Mouse (Mus musculus) liver, embryonic 15.5 days (tissue): ENCODE data around the gene Tmem230. TPM values are rescaled to one million over a fixed set of nuclear protein-coding genes. Genes with fewer than 3 reads are reported as not detected.

Experiments used
- ATAC-seq: fragments of 200-750 bp; cut with Nextera tagmentation; 2 replicates; pipeline ENCODE4 v1.8.0; 2017; ENCODE audit warnings: moderate number of reproducible peaks, mild to moderate bottlenecking, moderate library complexity; ENCODE audit not compliant: insufficient read depth
- H3K27ac ChIP-seq: fragments of 300-500 bp; sonication (generic); replicated peaks from 2 replicates; pipeline ENCODE4 v1.5.1; 2015; ENCODE audit warnings: mild to moderate bottlenecking, inconsistent platforms
- H3K27me3 ChIP-seq: fragments of 300-500 bp; sonication (generic); 2 replicates; pipeline ENCODE4 v1.6.1; 2015; ENCODE audit warnings: mild to moderate bottlenecking, inconsistent platforms
- H3K36me3 ChIP-seq: fragments of 300-500 bp; sonication (generic); replicated peaks from 2 replicates; pipeline ENCODE4 v1.6.1; 2015; ENCODE audit warnings: moderate library complexity, mild to moderate bottlenecking, inconsistent platforms
- H3K4me1 ChIP-seq: fragments of 300-500 bp; sonication (generic); replicated peaks from 2 replicates; pipeline ENCODE4 v1.6.1; 2015; ENCODE audit warnings: inconsistent platforms
- H3K4me2 ChIP-seq: fragments of 300-500 bp; sonication (generic); 2 replicates; pipeline ENCODE4 v1.6.1; 2015; ENCODE audit warnings: moderate library complexity, mild to moderate bottlenecking, inconsistent platforms
- H3K4me3 ChIP-seq: fragments of 300-500 bp; sonication (generic); replicated peaks from 2 replicates; pipeline ENCODE4 v1.5.1; 2015; ENCODE audit warnings: mild to moderate bottlenecking, inconsistent platforms
- H3K9ac ChIP-seq: fragments of 300-500 bp; sonication (generic); 2 replicates; pipeline ENCODE4 v1.6.1; 2015; ENCODE audit warnings: moderate library complexity, mild to moderate bottlenecking, inconsistent platforms
- H3K9me3 ChIP-seq: fragments of 300-500 bp; sonication (generic); replicated peaks from 2 replicates; pipeline ENCODE4 v1.6.1; 2016; ENCODE audit warnings: inconsistent platforms
- WGBS: fragments of 180-500 bp; shearing (Covaris S2); methylation state at CpG from one replicate; pipeline ENCODE4 v1.1.7; 2015; ENCODE audit warnings: mixed read lengths; ENCODE audit not compliant: insufficient replicate concordance; 5-methylcytosine and 5-hydroxymethylcytosine counted together
- polyA plus RNA-seq: library from polyadenylated mRNA; unstranded; fragments of >200 nt; fragmentation: Nextera tagmentation; extraction: Ambion mirVana; gene quantifications from 2 replicates; pipeline ENCODE4 v1.2.1, GENCODE M21; 2015

Gene Tmem230
- polyA plus RNA-seq, 1 experiment from 2014 or later = 14.7 TPM

DNA sequence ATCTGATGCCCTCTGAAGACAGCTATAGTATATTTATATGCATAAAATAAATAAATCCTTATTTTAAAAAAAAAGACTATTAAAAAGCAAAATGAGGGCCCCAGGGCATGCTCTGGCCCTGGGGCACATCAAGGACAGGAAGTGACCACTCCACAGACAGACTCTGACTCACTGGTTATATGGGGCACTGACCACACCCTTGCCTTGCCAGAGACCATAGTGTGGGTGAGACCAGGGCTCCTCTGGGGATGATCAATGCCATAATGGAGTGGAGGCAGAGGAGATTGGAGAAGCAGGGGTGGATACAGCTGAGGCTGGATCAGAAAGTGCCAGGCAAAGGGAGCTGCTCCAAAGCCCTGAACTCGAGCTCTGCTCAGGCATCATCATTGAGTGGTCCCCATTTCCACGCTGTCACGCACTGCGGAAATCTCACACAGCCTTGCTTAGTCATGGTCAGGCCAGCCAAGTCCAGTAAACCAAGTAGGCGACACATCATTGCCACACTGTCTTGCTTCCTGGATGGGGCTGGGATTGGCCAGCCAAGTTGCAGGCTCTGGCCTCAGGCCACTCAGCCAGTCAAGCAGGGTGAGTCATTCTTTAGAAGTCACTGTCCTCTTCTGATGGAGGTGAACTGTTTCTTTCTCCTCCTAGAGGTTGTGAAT lies 35.5 kb downstream of the Tmem230 start:
- peaks cover 7% of the 10 kb centered on the region; the same call in 1 of the 2 replicates for H3K4me1 ChIP-seq
- no peaks in the 10 kb centered on the region for H3K9me3 ChIP-seq
- H3K27ac ChIP-seq = no peak overlapping the region
- H3K36me3 ChIP-seq = no peaks in the 10 kb centered on the region
- no peak overlapping the region for H3K4me3 ChIP-seq
- H3K27me3 ChIP-seq = no peaks in the 10 kb centered on the region
- H3K4me2 ChIP-seq = no peak overlapping the region
- WGBS = 60% methylated on average over 5 of the region's 5 CpGs
- no peak overlapping the region for H3K9ac ChIP-seq
- no peak for ATAC-seq

DNA sequence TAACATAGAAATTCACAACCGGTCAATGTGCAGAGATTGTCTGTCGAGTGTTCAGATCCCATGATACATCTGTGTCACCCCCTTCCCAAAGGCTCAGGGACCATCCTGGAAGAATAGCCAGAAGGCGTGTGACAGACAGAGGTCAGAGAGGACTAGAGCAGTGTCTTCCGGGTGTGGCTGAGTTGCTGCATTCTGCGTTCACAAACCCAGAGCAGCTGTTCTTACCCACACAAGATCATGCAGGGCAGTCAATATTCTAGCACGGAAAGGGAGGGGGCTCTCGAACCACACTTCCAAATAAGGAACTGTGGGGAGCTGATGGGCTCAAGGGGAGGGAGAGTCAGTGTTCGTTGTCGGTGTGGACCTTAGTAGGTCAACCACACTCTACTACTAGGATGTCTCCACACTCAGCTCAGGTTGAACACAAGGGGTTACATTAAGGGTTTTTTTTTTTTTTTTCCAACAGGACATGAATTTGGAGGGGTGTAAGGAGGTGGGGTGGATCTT lies 36.7 kb downstream of the Tmem230 start:
- H3K9ac ChIP-seq = no peak overlapping the region
- H3K4me2 ChIP-seq = no peak overlapping the region
- WGBS = 69% methylated on average over 9 of the region's 9 CpGs
- no peaks in the 10 kb centered on the region for H3K9me3 ChIP-seq
- ATAC-seq = no peak
- no peak overlapping the region for H3K27ac ChIP-seq
- H3K4me1 ChIP-seq = peaks cover 7% of the 10 kb centered on the region; the same call in 1 of the 2 replicates
- no peak overlapping the region for H3K4me3 ChIP-seq
- no peaks in the 10 kb centered on the region for H3K36me3 ChIP-seq
- H3K27me3 ChIP-seq = no peaks in the 10 kb centered on the region

DNA sequence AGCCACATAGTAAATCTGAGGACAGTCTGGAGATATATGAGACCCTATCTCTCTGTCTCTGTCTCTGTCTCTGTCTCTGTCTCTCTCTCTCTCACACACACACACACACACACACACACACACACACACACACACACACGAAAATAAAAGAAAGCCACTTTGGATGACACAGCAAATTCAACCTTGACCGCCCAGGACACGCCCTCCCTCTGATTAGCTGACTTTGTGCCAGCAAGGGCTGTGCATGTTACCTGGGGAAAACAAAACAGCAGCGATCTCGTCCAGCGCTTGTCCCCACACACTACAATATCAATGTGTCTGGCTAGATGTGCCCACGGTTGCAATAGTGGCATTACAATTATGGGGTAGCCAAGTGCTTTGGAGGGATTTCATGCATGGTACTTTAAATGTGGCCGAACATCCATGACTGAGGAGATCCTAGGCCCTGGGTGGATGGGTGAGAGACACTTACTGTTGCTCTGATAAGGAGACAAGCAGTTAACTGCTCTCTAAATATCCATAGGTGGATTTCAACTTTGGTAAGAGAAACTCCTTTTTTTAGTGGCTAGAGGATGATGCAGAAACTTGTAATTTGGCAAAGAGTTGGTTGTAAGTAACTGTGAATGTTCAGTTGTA lies 39.2 kb downstream of the Tmem230 start:
- ATAC-seq = no peak
- no peaks in the 10 kb centered on the region for H3K9me3 ChIP-seq
- H3K4me1 ChIP-seq = peaks cover 7% of the 10 kb centered on the region; the same call in 1 of the 2 replicates
- no peak overlapping the region for H3K4me2 ChIP-seq
- no peaks in the 10 kb centered on the region for H3K27me3 ChIP-seq
- no peak overlapping the region for H3K4me3 ChIP-seq
- no peak overlapping the region for H3K27ac ChIP-seq
- no peak overlapping the region for H3K9ac ChIP-seq
- 48% methylated on average over 8 of the region's 8 CpGs for WGBS
- H3K36me3 ChIP-seq = no peaks in the 10 kb centered on the region

DNA sequence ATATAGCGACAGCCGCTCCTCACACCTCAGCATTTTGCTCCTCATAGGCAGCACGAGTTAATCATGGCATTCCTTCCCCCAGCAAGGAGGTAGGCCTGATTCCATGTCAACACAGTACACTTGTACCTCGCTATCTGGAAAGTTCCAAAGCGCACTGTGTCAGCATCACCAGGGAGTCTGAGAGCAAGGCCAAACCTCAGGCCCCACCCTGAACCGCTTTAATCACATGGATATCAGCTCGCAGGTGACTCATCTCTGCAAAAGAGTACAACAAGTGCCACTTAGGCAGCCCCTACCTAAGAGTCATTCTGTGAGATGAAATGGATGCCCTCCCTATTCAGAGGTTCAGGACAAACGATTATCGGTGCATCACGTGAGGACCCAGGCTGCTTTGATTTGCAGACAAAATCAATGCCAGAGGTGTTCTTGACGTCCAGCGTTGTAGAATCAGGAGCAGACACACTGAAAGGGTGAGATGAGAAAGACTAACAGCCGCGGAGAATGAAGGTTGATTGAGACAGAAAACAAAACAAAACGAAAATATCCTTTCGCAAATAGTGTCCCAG lies 41.2 kb downstream of the Tmem230 start:
- no peak for ATAC-seq
- Histone ChIP-seq H3K4me2 (no peak overlapping the region), H3K4me3 (no peak overlapping the region), H3K4me1 (peaks cover 7% of the 10 kb centered on the region; the same call in 1 of the 2 replicates), H3K36me3 (no peaks in the 10 kb centered on the region), H3K9ac (no peak overlapping the region), H3K27ac (no peak overlapping the region), H3K9me3 (no peaks in the 10 kb centered on the region), H3K27me3 (no peaks in the 10 kb centered on the region)
- 73% methylated on average over 16 of the region's 16 CpGs for WGBS

DNA sequence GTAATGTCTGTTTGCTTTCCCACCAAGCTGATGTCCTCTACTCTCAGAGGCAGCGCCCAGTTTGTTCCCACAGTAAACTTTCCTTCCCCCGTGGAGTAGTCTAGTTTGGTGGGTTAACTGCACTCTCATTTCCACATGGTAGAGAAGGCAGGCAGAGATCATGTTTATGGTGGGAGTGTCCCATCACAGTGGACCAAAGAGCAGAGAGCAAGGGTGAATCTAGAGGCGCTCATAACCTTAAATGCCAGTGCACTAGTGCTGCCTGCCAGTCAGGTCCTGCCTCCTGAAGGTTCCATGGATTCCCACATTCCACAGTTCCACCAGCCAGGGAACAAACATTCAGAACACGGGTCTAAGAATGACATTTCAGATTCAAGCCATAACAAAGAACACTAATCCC lies 42.1 kb downstream of the Tmem230 start:
- no peaks in the 10 kb centered on the region for H3K27me3 ChIP-seq
- H3K9ac ChIP-seq = no peak overlapping the region
- ATAC-seq = no peak
- H3K4me2 ChIP-seq = no peak overlapping the region
- H3K27ac ChIP-seq = no peak overlapping the region
- no peaks in the 10 kb centered on the region for H3K36me3 ChIP-seq
- H3K9me3 ChIP-seq = no peaks in the 10 kb centered on the region
- no peak overlapping the region for H3K4me3 ChIP-seq
- peaks cover 7% of the 10 kb centered on the region; the same call in 1 of the 2 replicates for H3K4me1 ChIP-seq
- 55% methylated on average over 4 of the region's 4 CpGs for WGBS

DNA sequence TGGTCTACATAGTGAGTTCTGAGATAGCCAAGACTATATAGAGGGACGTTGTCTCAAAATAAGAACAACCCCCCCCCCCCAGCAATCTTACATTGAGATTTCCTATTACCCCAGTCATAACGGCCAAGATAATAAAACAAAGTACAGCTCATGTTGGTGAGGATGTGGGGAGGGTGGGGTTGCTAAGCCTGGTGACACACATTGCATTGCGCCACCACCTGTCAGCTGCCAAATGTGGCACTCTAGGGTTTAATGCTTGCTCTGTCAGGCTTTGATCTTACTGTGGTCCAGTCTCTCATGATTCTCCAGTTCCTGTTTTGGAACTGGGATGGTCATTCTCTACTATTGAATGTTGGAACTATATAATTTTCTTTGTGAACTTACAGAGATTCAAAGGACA lies 43.8 kb downstream of the Tmem230 start:
- Histone ChIP-seq H3K27me3 (no peaks in the 10 kb centered on the region), H3K4me1 (peaks cover 7% of the 10 kb centered on the region; the same call in 1 of the 2 replicates), H3K27ac (no peak overlapping the region), H3K9me3 (no peaks in the 10 kb centered on the region), H3K36me3 (no peaks in the 10 kb centered on the region), H3K9ac (no peak overlapping the region), H3K4me2 (no peak overlapping the region), H3K4me3 (no peak overlapping the region)
- 48% methylated on average over 3 of the region's 3 CpGs for WGBS
- ATAC-seq = no peak

DNA sequence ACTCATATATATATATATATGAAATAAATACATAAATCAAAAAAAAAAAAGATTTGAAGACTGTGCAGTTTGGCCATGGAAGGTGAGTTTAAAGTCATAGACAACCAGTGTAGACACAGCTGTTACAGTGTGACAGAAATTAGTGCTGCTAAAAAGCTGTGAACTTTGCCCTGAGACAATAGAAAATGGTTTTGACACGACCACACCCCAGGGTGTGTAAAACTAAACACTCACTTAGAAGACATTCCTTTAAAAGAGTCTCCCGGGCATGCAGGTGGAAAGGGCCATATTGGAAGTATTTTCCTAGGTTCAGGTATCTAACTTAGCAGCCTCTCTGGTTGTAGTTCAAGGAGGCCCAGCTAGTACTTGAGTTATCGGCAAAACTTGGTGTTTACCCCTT lies 44.4 kb downstream of the Tmem230 start:
- no peaks in the 10 kb centered on the region for H3K27me3 ChIP-seq
- WGBS = 55% methylated on average over 3 of the region's 3 CpGs
- no peak for ATAC-seq
- no peak overlapping the region for H3K9ac ChIP-seq
- H3K9me3 ChIP-seq = no peaks in the 10 kb centered on the region
- H3K4me3 ChIP-seq = no peak overlapping the region
- no peaks in the 10 kb centered on the region for H3K36me3 ChIP-seq
- H3K4me1 ChIP-seq = 0 out of 2 replicates have a peak, but pooled peaks cover 4% of the 10 kb centered on the region
- H3K27ac ChIP-seq = no peak overlapping the region
- H3K4me2 ChIP-seq = no peak overlapping the region

DNA sequence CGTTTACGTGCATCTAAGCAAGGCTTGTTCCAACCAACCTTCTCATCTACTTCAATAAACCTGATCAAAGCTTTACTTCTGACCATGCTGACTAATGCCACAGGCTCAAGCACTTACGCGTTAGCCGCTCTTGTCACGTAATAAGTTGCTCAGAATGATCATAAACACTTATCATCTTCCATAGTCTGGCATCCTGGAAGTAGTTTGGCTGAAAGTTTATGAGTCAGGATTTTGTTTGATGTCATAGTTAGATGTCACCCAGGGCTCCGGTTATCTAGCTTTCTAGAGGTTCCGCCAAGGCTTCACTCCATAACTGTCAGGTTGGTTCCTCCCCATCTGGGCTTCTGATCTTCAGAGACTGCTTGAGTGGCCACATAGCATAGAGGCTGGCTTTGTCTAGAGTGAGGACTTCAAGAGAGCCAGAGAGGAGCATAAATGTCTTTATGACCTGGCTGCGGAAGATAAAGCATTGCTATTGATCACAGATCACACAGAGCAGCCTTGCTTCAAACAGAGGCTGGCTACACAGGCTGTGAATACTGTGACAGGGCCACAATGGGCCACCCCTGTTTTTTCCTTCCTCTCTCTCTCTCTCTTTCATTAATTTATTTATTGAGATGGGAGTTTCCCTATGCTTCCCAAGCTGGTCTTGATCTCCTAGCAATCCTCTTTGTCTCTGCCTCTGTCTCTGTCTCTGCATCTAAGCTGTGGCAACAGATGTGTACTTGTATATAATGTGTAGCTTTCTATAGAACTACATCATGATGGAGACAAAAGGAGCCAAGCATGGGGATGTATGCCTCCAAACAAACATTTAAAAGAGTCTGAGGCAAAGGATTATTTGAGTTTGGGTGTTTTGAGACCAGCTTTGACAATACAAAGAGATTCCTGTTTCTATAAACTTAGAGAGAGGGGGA lies 49.3 kb downstream of the Tmem230 start:
- H3K36me3 ChIP-seq = no peaks in the 10 kb centered on the region
- H3K4me1 ChIP-seq = no peaks in the 10 kb centered on the region
- no peak overlapping the region for H3K9ac ChIP-seq
- no peak overlapping the region for H3K27ac ChIP-seq
- H3K9me3 ChIP-seq = no peaks in the 10 kb centered on the region
- WGBS = 64% methylated on average over 9 of the region's 9 CpGs
- no peak overlapping the region for H3K4me3 ChIP-seq
- no peak overlapping the region for H3K4me2 ChIP-seq
- H3K27me3 ChIP-seq = no peaks in the 10 kb centered on the region
- ATAC-seq = no peak

DNA sequence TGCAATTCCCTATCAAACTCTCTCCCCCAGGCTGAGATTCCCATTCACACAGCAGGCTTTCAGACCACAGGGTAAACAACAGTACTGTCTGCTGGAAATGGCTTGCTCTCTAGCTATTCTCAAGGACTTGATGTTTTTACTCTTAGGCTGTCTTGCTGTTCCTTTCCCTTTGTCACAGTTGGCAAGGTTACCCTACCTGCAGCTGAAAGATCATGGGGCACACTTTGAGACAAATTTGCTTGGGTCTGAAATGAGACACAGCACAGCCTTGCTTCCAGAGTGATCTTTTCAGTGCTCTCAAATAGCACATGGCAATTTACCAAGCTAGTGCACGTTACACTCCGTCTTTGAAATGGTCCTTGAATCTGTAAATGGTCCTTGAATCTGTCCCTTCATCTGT lies 52.0 kb downstream of the Tmem230 start:
- no peaks in the 10 kb centered on the region for H3K27me3 ChIP-seq
- no peak overlapping the region for H3K4me3 ChIP-seq
- no peaks in the 10 kb centered on the region for H3K9me3 ChIP-seq
- no peak overlapping the region for H3K4me2 ChIP-seq
- no peak overlapping the region for H3K27ac ChIP-seq
- H3K4me1 ChIP-seq = no peaks in the 10 kb centered on the region
- 76% methylated on average over 2 of the region's 2 CpGs for WGBS
- no peaks in the 10 kb centered on the region for H3K36me3 ChIP-seq
- no peak for ATAC-seq
- no peak overlapping the region for H3K9ac ChIP-seq

DNA sequence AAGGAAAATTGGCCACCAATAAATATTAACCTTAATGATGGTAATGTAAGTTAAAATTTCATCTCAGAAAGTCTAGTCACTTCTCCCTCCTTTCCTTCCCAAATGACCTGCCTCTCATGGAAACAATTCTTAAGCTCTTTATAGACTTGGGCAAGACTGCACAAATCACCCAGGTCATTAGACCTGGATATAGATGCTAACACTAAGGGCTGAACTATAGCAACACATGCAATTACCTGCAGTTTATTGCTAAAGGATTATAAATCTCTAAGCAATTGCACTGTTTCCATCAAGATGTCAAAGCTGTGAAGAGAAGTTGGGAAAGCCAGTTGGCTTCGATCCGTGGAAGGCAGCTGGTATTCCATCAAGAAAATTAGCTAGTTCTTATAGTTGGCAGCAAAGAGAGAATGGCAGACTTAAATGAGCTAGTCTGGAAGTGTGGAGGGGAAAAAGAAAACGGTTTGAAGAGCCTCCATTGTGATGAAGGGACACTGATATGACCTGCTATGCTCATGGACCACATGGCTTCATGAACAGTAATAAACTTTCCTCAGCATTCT lies 56.9 kb downstream of the Tmem230 start:
- Histone ChIP-seq H3K9me3 (no peaks in the 10 kb centered on the region), H3K9ac (no peak overlapping the region), H3K27me3 (no peaks in the 10 kb centered on the region), H3K36me3 (no peaks in the 10 kb centered on the region), H3K4me3 (no peak overlapping the region), H3K27ac (no peak overlapping the region), H3K4me1 (no peaks in the 10 kb centered on the region), H3K4me2 (no peak overlapping the region)
- WGBS = 56% methylated on average over 3 of the region's 3 CpGs
- no peak for ATAC-seq
